Mouse (Mus musculus): ENCODE results near the gene Ankfy1.
"Not testable (repeated sequence)": the region's sequence is repeated elsewhere in the genome, so short reads cannot be mapped to it uniquely, and the experiment has no call there.

The Ankfy1 gene

DNA sequence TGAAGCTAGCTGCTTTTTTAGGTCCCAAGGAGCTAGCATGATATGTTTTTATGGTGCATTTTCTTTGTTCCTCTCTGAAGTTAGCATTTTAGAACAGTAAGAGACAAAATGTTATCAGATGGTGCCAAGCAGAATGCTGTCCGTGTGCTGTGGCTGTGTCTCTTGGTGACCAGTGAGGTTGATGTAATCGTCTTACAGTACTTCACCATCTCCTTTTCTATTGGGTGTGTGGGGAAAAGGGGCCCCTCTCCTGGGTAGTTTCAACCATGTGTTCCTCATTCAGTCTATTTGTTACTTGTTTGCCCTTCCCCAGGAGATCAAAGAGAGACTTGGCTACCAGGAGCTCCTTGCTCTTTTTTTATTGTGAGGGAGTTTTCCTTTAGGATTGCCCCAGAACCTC, 33.4 kb downstream of the Ankfy1 start:
- no peak for DNase-seq (ENCODE audit: low spot score)

GRCm38 (mm10) chr11:72723871-72724270, 34.1 kb downstream of the Ankfy1 start:
- no peak for DNase-seq (ENCODE audit: low spot score)

DNA sequence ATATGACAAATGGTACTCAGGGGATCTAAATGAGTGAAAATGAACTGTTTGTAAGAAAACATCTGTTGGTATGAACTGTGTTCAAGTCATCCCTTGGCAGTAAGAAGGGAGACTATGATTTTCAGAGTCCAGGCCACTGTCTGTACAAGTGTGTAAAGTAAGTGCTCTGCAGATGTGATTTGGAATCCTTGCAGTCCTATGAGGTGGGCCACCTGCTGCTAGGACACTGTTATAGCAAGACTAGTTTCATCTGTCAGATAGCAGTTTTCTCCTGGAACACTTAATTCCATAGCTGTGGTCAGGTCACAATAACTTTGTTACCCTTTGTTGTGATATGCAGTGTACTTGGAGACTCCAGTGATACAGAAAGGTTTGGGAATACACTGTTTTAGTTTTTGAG, 36.2 kb downstream of the Ankfy1 start:
- DNase-seq (ENCODE audit: low spot score), result no peak

- no peak for DNase-seq (ENCODE audit: low spot score)
These were observed 43.9 kb downstream of the Ankfy1 start for GRCm38 (mm10) chr11:72733736-72734135.

DNA sequence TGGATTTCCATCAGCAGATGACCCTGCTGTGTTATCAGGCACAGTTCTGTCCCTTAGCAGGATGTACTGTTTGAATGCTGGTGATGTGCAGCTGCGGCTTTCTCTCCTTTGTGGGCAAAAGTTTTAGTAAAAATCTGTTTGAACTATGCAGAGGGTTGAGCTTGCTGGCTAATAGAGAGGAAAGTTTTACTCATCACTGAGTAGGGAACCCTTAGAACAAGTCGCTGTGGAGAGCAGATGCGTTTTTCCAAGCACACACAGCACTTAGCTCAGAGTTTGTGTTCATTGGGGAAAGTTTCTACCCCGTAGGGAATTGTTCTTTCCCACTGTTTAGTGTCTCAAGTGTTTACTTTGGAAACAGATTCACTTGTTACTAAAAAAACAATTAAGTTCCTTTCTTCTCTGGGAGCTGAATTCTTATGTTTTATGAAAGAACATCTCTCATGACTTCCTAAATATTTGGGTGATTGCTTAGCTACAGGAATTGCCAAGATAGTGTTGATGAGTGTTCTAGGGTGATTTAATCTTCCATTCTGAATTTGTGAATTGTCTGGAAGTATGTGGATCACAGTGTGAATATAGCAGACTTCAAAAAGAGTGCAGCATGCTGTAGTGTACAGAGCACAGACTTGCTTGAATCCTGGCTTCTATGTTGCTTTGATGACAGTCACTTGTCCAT, 45.2 kb downstream of the Ankfy1 start:
- DNase-seq (ENCODE audit: low spot score), result no peak

DNA sequence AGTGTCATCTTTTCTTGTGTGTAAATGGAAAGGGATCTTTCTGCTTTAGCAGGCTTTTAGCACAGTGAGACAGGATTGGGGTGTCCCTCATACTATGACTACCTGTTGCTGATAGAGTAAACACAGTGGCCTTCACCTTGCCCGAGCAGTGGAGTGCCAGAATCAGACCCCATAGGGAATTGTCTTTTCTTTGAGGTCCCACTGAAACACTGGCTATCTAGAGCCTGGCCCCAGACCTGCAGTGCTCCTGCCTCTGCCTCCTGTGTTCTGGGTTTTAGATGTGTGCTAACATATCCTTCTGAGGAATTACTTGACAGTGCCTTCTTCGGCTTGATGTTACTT, 45.7 kb downstream of the Ankfy1 start:
- no peak for DNase-seq (ENCODE audit: low spot score)

DNA sequence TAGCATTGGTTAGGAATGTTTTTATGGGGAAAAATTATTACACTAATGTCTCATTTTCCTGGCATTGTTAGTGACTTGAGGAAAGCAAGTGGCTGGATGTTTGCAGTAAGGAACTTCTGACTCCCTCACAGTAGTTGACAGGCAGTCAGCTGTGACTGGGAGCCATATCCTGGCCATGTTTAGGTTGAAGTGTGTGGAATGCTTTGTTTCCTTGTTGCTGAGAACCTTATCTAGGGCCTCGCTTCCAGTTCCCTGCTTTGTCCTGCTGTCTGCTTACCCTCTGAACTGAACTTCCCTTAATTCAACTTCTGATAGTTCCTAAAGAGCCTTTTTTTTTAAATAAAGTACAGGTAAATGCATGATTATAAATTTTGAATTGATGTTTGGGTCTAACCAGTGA, 46.5 kb downstream of the Ankfy1 start:
- no peak for DNase-seq (ENCODE audit: low spot score)

DNA sequence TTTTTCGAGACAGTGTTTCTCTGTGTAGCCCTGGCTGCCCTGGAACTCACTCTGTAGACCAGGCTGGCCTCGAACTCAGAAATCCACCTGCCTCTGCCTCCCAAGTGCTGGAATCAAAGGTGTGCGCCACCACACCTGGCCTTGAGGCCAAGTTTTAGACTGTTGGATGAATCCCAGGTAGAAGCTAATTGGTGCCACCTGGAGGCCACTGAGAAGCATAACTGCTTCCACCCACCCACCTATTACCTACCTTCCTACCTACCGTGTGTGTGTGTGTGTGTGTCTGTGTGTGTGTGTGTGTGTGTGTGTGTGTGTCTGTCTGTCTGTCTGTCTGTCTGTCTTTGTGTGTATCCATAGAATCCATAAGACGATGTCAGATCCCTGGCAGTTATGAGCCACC, 47.7 kb downstream of the Ankfy1 start:
- DNase-seq (ENCODE audit: low spot score), result not testable (repeated sequence)

GRCm38 (mm10) chr11:72739048-72739447, 49.2 kb downstream of the Ankfy1 start:
- no peak for DNase-seq (ENCODE audit: low spot score)

DNA sequence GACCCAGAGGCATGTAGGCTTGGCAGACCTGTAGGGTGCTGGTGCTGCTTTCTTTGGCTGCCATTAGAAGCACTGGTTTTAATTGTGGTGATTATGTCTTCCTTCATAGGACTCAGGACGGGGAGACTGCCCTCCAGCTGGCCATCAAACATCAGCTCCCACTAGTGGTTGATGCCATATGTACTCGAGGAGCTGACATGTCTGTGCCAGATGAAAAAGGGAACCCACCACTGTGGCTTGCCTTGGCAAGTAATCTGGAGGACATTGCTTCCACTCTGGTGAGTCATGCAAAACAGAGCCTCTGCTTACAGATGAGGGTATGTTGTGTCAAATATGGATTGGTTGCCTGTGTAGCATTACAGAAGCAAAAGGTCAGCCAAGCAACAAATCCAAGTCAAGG, 62.1 kb downstream of the Ankfy1 start:
- DNase-seq (ENCODE audit: low spot score), result no peak

DNA sequence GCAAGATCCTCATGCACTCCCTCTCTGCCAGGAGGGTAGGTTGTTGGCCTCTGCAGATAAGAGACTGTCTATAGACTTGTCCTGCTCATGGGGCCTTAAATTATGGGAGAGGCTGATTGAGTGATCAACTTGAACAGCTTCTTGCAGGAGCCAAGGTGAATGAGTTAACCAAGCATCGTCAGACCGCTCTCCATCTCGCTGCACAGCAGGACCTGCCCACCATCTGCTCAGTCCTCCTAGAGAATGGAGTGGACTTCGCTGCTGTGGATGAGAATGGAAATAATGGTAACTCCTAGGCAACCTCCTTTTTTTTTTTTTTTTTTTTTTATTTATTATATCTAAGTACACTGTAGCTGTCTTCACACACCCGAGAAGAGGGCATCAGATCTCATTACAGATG, 68.5 kb downstream of the Ankfy1 start:
- DNase-seq (ENCODE audit: low spot score), result no peak

GRCm38 (mm10) chr11:72759581-72759980, 69.8 kb downstream of the Ankfy1 start:
- DNase-seq (ENCODE audit: low spot score), result no peak

DNA sequence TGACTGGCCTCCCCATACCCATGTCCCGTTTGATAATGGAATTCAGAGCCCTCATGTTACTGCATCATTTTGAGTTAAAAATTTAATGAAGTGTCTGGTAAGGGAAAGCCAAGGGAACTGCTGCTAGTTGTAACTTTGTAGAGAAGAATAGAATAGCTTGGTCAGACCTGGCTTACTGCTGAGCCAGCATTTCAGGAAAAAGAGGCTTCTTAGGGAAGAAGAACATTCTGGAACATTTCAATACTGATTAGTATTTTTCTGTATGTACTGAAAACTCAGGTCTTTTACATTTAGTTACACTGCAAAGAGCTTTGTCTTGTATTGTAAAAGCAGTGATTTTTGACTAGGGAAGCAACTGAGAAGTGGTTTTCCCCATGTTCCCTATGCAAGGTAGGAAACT, 71.0 kb downstream of the Ankfy1 start:
- DNase-seq (ENCODE audit: low spot score), result no peak

GRCm38 (mm10) chr11:72764270-72764669, 74.5 kb downstream of the Ankfy1 start:
- no peak for DNase-seq (ENCODE audit: low spot score)

- no peak for DNase-seq (ENCODE audit: low spot score)
These were observed 77.9 kb downstream of the Ankfy1 start for GRCm38 (mm10) chr11:72767716-72768115.

GRCm38 (mm10) chr11:72769061-72769460, 79.3 kb downstream of the Ankfy1 start:
- no peak for DNase-seq (ENCODE audit: low spot score)

GRCm38 (mm10) chr11:72770324-72770723, 80.5 kb downstream of the Ankfy1 start:
- DNase-seq (ENCODE audit: low spot score), result no peak

DNA sequence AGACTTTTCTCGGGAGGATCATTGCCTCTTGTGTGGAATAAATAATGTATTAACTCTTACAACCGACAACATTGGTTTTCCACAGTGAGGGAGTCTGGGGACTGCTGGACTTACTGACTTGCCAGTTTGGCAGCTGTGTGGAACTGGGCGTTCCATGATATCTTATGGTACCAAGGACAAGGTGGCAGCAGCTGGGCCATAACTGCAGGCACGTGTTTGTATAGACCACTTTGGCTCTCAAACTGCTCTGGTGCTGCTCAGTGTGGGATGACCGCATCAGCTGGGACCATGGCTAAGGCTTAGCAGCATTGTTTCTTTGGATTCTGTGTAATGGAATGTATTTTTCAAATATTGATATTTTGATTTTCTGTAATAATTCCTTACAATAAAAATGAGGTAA, 81.0 kb downstream of the Ankfy1 start:
- DNase-seq (ENCODE audit: low spot score), result no peak

GRCm38 (mm10) chr11:72771461-72771860, 81.7 kb downstream of the Ankfy1 start:
- DNase-seq (ENCODE audit: low spot score), result no peak

GRCm38 (mm10) chr11:72772611-72773010, 82.8 kb downstream of the Ankfy1 start:
- not testable (repeated sequence) for DNase-seq (ENCODE audit: low spot score)

GRCm38 (mm10) chr11:72778957-72779356, 89.2 kb downstream of the Ankfy1 start:
- DNase-seq (ENCODE audit: low spot score), result no peak

DNA sequence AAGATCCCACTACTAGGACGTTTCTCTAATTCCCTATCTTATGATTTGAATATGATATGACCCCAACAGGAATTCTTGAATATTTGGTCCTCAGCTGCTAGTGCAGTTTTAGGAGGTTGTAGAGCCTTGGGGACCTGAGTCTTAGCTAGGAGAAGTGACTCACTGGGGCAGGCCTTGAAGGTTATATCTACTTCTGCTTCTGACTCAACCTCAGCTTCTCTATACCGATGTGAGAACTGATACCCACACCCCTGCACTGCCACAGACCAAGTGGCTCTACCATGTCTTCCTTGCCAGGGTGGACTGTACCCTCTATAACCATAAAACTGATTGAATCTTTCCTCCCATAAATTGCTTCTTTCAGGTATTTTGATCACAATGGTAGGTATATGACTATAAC, 92.3 kb downstream of the Ankfy1 start:
- DNase-seq (ENCODE audit: low spot score), result no peak

DNA sequence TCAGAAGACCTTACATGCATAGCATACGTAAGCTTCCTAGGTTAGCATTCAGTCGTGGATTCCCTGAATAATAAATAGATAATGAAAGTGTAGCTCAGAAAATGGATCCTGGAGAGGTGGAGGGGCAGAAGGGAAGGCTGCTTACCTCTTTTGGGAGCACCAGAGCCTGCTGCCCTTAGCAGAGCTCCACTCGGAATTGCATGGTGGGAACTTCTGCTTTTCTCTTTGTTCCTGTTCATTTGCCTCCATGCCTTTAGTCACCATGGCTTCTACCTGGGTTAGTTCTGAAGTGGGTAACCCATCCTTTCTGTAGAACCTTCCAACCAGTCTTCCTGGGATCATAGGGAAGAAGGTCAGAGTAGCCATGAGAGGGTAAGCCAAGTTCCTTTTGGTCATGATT, 92.7 kb downstream of the Ankfy1 start:
- no peak for DNase-seq (ENCODE audit: low spot score)

- no peak for DNase-seq (ENCODE audit: low spot score)
These were observed 102.2 kb downstream of the Ankfy1 start for GRCm38 (mm10) chr11:72792033-72792432.

- no peak for DNase-seq (ENCODE audit: low spot score)
These were observed 105.3 kb downstream of the Ankfy1 start for GRCm38 (mm10) chr11:72795149-72795454.
